Mouse (Mus musculus) bone marrow macrophage, adult 2 months (primary cell): ENCODE results near the gene Tmem59. TPM values are rescaled to one million over a fixed set of nuclear protein-coding genes. Genes with fewer than 3 reads are reported as not detected.

ENCODE experiments used
- H3K27ac ChIP-seq: 2 replicates; pipeline ENCODE4 v1.5.1; 2012; ENCODE audit warnings: low read depth, low read length; ENCODE audit not compliant: insufficient read depth
- H3K4me1 ChIP-seq: 2 replicates; pipeline ENCODE4 v1.6.1; 2012; ENCODE audit warnings: low read length; ENCODE audit not compliant: control insufficient read depth, insufficient read depth
- H3K4me3 ChIP-seq: 2 replicates; pipeline ENCODE4 v1.5.1; 2012; ENCODE audit warnings: mild to moderate bottlenecking, low read length, moderate library complexity; ENCODE audit not compliant: insufficient read depth
- CTCF ChIP-seq: IDR thresholded peaks from 2 replicates; pipeline ENCODE4 v1.5.1; 2012; ENCODE audit warnings: low read depth, mild to moderate bottlenecking, low read length, moderate library complexity
- POLR2A ChIP-seq: IDR thresholded peaks from 2 replicates; pipeline ENCODE4 v1.6.1; 2012; ENCODE audit warnings: mild to moderate bottlenecking, low read depth, low read length, borderline replicate concordance
- polyA plus RNA-seq: library from polyadenylated mRNA; stranded (reverse); fragments of >200 nt; gene quantifications from 2 replicates; pipeline ENCODE4 v1.2.4, GENCODE M21; 2012; ENCODE audit not compliant: missing spikeins, insufficient read depth, insufficient read length

Tmem59 gene
- polyA plus RNA-seq, result 293 and 296 TPM in 2 replicates

GRCm38 (mm10) chr4:107178182-107178829, at the start of gene Tmem59:
Gene Tmem59 (plus strand): TSS chr4:107178399.
- TF ChIP-seq POLR2A, result peak; percentile 57; the same call in 1 of the 2 replicates
- TF ChIP-seq CTCF, result no peak
- H3K27ac ChIP-seq, result peak within 1 kb of the TSS; percentile 88
- H3K4me3 ChIP-seq, result peak within 1 kb of the TSS; percentile 96
- peaks cover 35% of the 10 kb centered on the region for H3K4me1 ChIP-seq

GRCm38 (mm10) chr4:107129373-107129772, 48.8 kb upstream of the Tmem59 start:
- Histone ChIP-seq H3K4me1 (no peaks in the 10 kb centered on the region), H3K4me3 (no peak overlapping the region)
- TF ChIP-seq POLR2A (no peak), CTCF (no peak)

GRCm38 (mm10) chr4:107130534-107130933, 47.7 kb upstream of the Tmem59 start:
- no peak for TF ChIP-seq CTCF
- no peak for TF ChIP-seq POLR2A
- no peaks in the 10 kb centered on the region for H3K4me1 ChIP-seq
- H3K4me3 ChIP-seq, result no peak overlapping the region
- H3K27ac ChIP-seq, result no peak overlapping the region

More at GRCm38 (mm10) chr4:107129373-107129772, 48.8 kb upstream of the Tmem59 start:
- no peak overlapping the region for H3K27ac ChIP-seq

GRCm38 (mm10) chr4:107134891-107135290, 43.3 kb upstream of the Tmem59 start:
- TF ChIP-seq POLR2A (no peak), CTCF (no peak)
- H3K27ac ChIP-seq, result no peak overlapping the region
- H3K4me3 ChIP-seq, result no peak overlapping the region
- peaks cover 6% of the 10 kb centered on the region for H3K4me1 ChIP-seq

- no peak overlapping the region for H3K27ac ChIP-seq
- TF ChIP-seq CTCF, result no peak
- no peak for TF ChIP-seq POLR2A
- peaks cover 14% of the 10 kb centered on the region for H3K4me1 ChIP-seq
- no peak overlapping the region for H3K4me3 ChIP-seq
Observed at GRCm38 (mm10) chr4:107135663-107136062, 42.5 kb upstream of the Tmem59 start.

- H3K4me3 ChIP-seq, result no peak overlapping the region
- TF ChIP-seq POLR2A, result no peak
- TF ChIP-seq CTCF, result no peak
- H3K4me1 ChIP-seq, result peaks cover 16% of the 10 kb centered on the region
- no peak overlapping the region for H3K27ac ChIP-seq
Observed at GRCm38 (mm10) chr4:107136531-107136930, 41.7 kb upstream of the Tmem59 start.

- TF ChIP-seq CTCF, result no peak
- no peak for TF ChIP-seq POLR2A
- peak overlapping the region; percentile 15; the same call in 1 of the 2 replicates for H3K27ac ChIP-seq
- no peak overlapping the region for H3K4me3 ChIP-seq
- H3K4me1 ChIP-seq, result peaks cover 16% of the 10 kb centered on the region
Observed at GRCm38 (mm10) chr4:107138948-107139835, 39.0 kb upstream of the Tmem59 start.

- Histone ChIP-seq H3K4me3 (no peak overlapping the region), H3K4me1 (peaks cover 16% of the 10 kb centered on the region)
- TF ChIP-seq CTCF (no peak), POLR2A (no peak)
Observed at GRCm38 (mm10) chr4:107139836-107140631, 38.2 kb upstream of the Tmem59 start.

GRCm38 (mm10) chr4:107143511-107143910, 34.7 kb upstream of the Tmem59 start:
- H3K4me1 ChIP-seq, result peaks cover 16% of the 10 kb centered on the region
- no peak for TF ChIP-seq CTCF
- TF ChIP-seq POLR2A, result no peak
- H3K27ac ChIP-seq, result no peak overlapping the region
- no peak overlapping the region for H3K4me3 ChIP-seq

More at GRCm38 (mm10) chr4:107139836-107140631, 38.2 kb upstream of the Tmem59 start:
- peak overlapping the region; percentile 15; the same call in 1 of the 2 replicates for H3K27ac ChIP-seq
